ENCODE assay signal across 10 mouse cellular contexts in the genomic region with DNA sequence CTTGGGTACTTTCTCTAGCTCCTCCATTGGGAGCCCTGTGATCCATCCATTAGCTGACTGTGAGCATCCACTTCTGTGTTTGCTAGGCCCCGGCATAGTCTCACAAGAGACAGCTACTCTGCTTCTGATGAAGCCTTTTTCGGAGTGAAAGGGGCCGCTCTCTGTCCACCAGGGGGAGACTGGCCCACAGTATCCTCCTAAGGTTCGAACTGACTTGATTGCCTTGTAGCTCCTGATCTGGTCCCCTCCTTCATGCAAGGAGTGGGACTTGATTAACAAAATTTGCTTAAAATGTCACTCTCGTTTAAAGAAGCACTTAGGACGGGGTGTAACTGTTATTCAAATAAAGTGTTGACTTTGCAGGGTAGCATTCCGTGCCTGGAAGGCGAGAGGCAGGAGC.
DNase-seq lines count a peak whose midpoint lies in the region; ATAC-seq and TF ChIP-seq lines count a peak whose summit lies in the region.
"Had no signal": no experiment of that assay in that cellular context is flagged by ENCODE, and none has a peak within 500 bp of the region (broad histone marks: within the 10 kb centered on the region; RNA-seq: fewer than 3 reads in every experiment).

No protein-coding gene starts in this region.

- H3K4me1 ChIP-seq in ES-Bruce4 (ENCODE audit: control insufficient read depth, insufficient read depth, low read length): no peaks in the 10 kb centered on the region
- no peaks in the 10 kb centered on the region for H3K4me1 ChIP-seq in hindbrain, postnatal 0 days (ENCODE audit: insufficient read depth, low read length)
- H3K4me1 ChIP-seq: heart, embryonic 15.5 days had no signal

- TF ChIP-seq EP300 in ES-Bruce4 (IDR thresholded peaks at IDR 0.05; ENCODE audit: insufficient read depth, low read depth, low read length): no peak

- H3K9me3 ChIP-seq in ES-Bruce4 (replicated peaks; ENCODE audit: control insufficient read depth, insufficient read depth, low read length, poor library complexity, severe bottlenecking): no peaks in the 10 kb centered on the region
- no peaks in the 10 kb centered on the region for H3K9me3 ChIP-seq in hindbrain, postnatal 0 days (ENCODE audit: low read length)
- H3K9me3 ChIP-seq: heart, embryonic 15.5 days had no signal

- no peak for ATAC-seq in cerebellum, adult (ENCODE audit: insufficient number of reproducible peaks, low FRiP score, low TSS enrichment)
- ATAC-seq in hindbrain, postnatal 0 days: no peak
- ATAC-seq in megakaryocyte-erythroid progenitor cell, adult 5-6 weeks (replicated peaks; ENCODE audit: low FRiP score, low TSS enrichment, poor library complexity, severe bottlenecking): no peak

- H3K27me3 ChIP-seq in ES-Bruce4 (ENCODE audit: control insufficient read depth, insufficient read depth, low read length, poor library complexity, severe bottlenecking): no peaks in the 10 kb centered on the region
- no peaks in the 10 kb centered on the region for H3K27me3 ChIP-seq in hindbrain, postnatal 0 days (ENCODE audit: insufficient read depth, low read length)
- H3K27me3 ChIP-seq: heart, embryonic 15.5 days had no signal

- H3K27ac ChIP-seq in left cerebral cortex, adult 2 months: no peak overlapping the region
- no peak overlapping the region for H3K27ac ChIP-seq in ES-Bruce4 (ENCODE audit: insufficient read depth, low read length)
- H3K27ac ChIP-seq in hindbrain, postnatal 0 days: no peak overlapping the region
- H3K27ac ChIP-seq: heart, embryonic 15.5 days had no signal

- H3K4me2 ChIP-seq in hindbrain, postnatal 0 days (ENCODE audit: low read depth, low read length): no peak overlapping the region
- H3K4me2 ChIP-seq: heart, embryonic 15.5 days had no signal

- TF ChIP-seq CTCF in left cerebral cortex, adult 2 months (IDR thresholded peaks at IDR 0.05): peak; percentile 35
- TF ChIP-seq CTCF in ES-Bruce4 (IDR thresholded peaks at IDR 0.05; ENCODE audit: low read depth, low read length): peak; percentile 19
- peak; percentile 53 for TF ChIP-seq CTCF in hindbrain, postnatal 0 days (IDR thresholded peaks at IDR 0.05; ENCODE audit: low read depth)

- H3K9ac ChIP-seq in ES-Bruce4 (ENCODE audit: low read depth, poor library complexity, severe bottlenecking): no peak overlapping the region
- no peak overlapping the region for H3K9ac ChIP-seq in hindbrain, postnatal 0 days (replicated peaks; ENCODE audit: low read length)
- H3K9ac ChIP-seq: heart, embryonic 15.5 days had no signal

- H3K4me3 ChIP-seq in left cerebral cortex, adult 2 months: no peak overlapping the region
- no peak overlapping the region for H3K4me3 ChIP-seq in ES-Bruce4 (ENCODE audit: low read depth, low read length)
- H3K4me3 ChIP-seq in hindbrain, postnatal 0 days (ENCODE audit: low read length): no peak overlapping the region
- H3K4me3 ChIP-seq: heart, embryonic 15.5 days had no signal

- no peaks in the 10 kb centered on the region for H3K36me3 ChIP-seq in ES-Bruce4 (ENCODE audit: control insufficient read depth, insufficient read depth, low read length, poor library complexity, severe bottlenecking)
- no peaks in the 10 kb centered on the region for H3K36me3 ChIP-seq in hindbrain, postnatal 0 days (ENCODE audit: insufficient read depth, low read length)
- H3K36me3 ChIP-seq: heart, embryonic 15.5 days had no signal

- WGBS in hindbrain, postnatal 0 days: 50% methylated on average over 8 of the region's 8 CpGs

- intact Hi-C loops in left cerebral cortex, adult 2 months (cut with DNase I): loop anchor here (10.0 kb wide), 1 partner anchor 830 kb away; a partner anchor contains a TSS
- intact Hi-C loops in left cerebral cortex, postnatal 14 days (cut with DNase I): no loop called here

- DNase-seq in cerebellum, postnatal 14 days: peak; percentile 51 to 67
- no peak for DNase-seq in left cerebral cortex, adult 2 months (ENCODE audit: extremely low spot score in 1 of 2, low spot score in 2 of 2)
- DNase-seq in left cerebral cortex, postnatal 14 days (ENCODE audit: low spot score in 2 of 2): no peak
- peak; percentile 24 for DNase-seq in hindbrain, postnatal 0 days (ENCODE audit: low spot score)
- DNase-seq in layer of hippocampus, adult 9-10 months (ENCODE audit: low spot score): no peak
- DNase-seq: spleen, adult 18-20 months had no signal

- no peak for TF ChIP-seq POLR2A in ES-Bruce4 (IDR thresholded peaks at IDR 0.05; ENCODE audit: insufficient read depth, low read length)

Comparison
In these comparisons a context has a peak if more than half of its experiments do, and no peak if none do; other contexts are left out.
1. DNase-seq: peak in cerebellum, postnatal 14 days (2 of 2) and hindbrain, postnatal 0 days (single experiment); none in left cerebral cortex, adult 2 months (0 of 2), left cerebral cortex, postnatal 14 days (0 of 2) and layer of hippocampus, adult 9-10 months (single experiment).
2. Peak in every context shown above with its lines, with median percentiles within 50 percentile points of each other: CTCF ChIP-seq.